Mouse (Mus musculus) heart, embryonic 14.5 days (tissue): ENCODE data around the gene Gm9573. TPM values are rescaled to one million over a fixed set of nuclear protein-coding genes. Genes with fewer than 3 reads are reported as not detected.

Experiments used
- ATAC-seq: fragments of 200-750 bp; cut with Nextera tagmentation; 2 replicates; pipeline ENCODE4 v1.8.0; 2017; ENCODE audit warnings: low read depth, moderate TSS enrichment; ENCODE audit not compliant: insufficient number of reproducible peaks, insufficient read depth, low FRiP score
- H3K27ac ChIP-seq, 2 experiments: fragments of 200-500 bp in 1 of 2; fragments of 300-500 bp in 1 of 2; sonication (generic) in 1 of 2; replicated peaks in 1 of 2; 2 replicates each; pipeline ENCODE4 v1.5.1; 2012 to 2014; ENCODE audit warnings: low read depth in 2 of 2, low read length in 2 of 2, control low read depth in 1 of 2, mild to moderate bottlenecking in 1 of 2, mixed read lengths in 1 of 2; ENCODE audit not compliant: control insufficient read depth in 1 of 2, insufficient read depth in 1 of 2
- H3K27me3 ChIP-seq: fragments of 300-500 bp; sonication (generic); 2 replicates; pipeline ENCODE4 v1.6.1; 2014; ENCODE audit warnings: mild to moderate bottlenecking, low read length, control low read depth; ENCODE audit not compliant: control insufficient read depth, insufficient read depth
- H3K36me3 ChIP-seq: fragments of 300-500 bp; sonication (generic); 2 replicates; pipeline ENCODE4 v1.6.1; 2014; ENCODE audit warnings: mild to moderate bottlenecking, control low read depth, low read length, mixed read lengths; ENCODE audit not compliant: control insufficient read depth, insufficient read depth
- H3K4me1 ChIP-seq, 2 experiments: fragments of 200-500 bp in 1 of 2; fragments of 300-500 bp in 1 of 2; sonication (generic) in 1 of 2; 2 replicates each; pipeline ENCODE4 v1.6.1; 2012 to 2014; ENCODE audit warnings: low read length in 2 of 2, control low read depth in 1 of 2, mixed read lengths in 1 of 2; ENCODE audit not compliant: control insufficient read depth in 2 of 2, insufficient read depth in 2 of 2
- H3K4me2 ChIP-seq: fragments of 300-500 bp; sonication (generic); 2 replicates; pipeline ENCODE4 v1.6.1; 2014; ENCODE audit warnings: mild to moderate bottlenecking, low read length
- H3K4me3 ChIP-seq, 2 experiments: fragments of 200-500 bp in 1 of 2; fragments of 300-500 bp in 1 of 2; sonication (generic) in 1 of 2; 2 replicates each; pipeline ENCODE4 v1.5.1; 2012 to 2014; ENCODE audit warnings: low read length in 2 of 2, mild to moderate bottlenecking in 2 of 2, control low read depth in 1 of 2, low read depth in 1 of 2, moderate library complexity in 1 of 2; ENCODE audit not compliant: control insufficient read depth in 1 of 2, insufficient read depth in 1 of 2
- H3K9ac ChIP-seq: fragments of 300-500 bp; sonication (generic); 2 replicates; pipeline ENCODE4 v1.6.1; 2014; ENCODE audit warnings: mild to moderate bottlenecking, low read length
- H3K9me3 ChIP-seq: fragments of 300-500 bp; sonication (generic); 2 replicates; pipeline ENCODE4 v1.6.1; 2016; ENCODE audit warnings: low read length, control low read depth; ENCODE audit not compliant: control insufficient read depth
- WGBS: fragments of 180-500 bp; shearing (Covaris S2); extraction: QIAGEN DNeasy Blood & Tissue Kit; methylation state at CpG from one replicate; pipeline ENCODE4 v1.1.7; 2014; 5-methylcytosine and 5-hydroxymethylcytosine counted together
- polyA plus RNA-seq: library from polyadenylated mRNA; unstranded; fragments of >200 nt; fragmentation: Nextera tagmentation; extraction: Ambion mirVana; gene quantifications from 2 replicates; pipeline ENCODE4 v1.2.1, GENCODE M21; 2014

The Gm9573 gene
- polyA plus RNA-seq, 1 experiment from 2014 or later, result not detected

DNA sequence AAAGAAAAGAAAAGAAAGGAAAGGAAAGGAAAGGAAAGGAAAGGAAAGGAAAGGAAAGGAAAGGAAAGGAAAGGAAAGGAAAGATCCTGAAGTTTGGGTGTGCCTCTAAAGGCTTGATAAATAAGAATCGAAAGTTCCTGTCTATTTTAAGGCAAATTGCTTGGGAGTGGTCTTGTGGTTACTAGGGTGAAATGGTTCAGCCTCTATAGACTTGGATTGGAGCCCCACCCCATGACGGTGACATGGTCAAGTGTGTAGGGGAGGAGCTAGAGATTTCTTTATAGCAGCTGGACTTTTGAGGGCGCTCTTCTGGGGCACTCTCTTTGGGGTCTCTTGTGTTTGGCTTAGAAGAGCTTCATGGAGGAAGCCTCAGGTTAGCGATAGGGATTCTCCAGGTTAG lies 32.7 kb downstream of the Gm9573 start:
- Histone ChIP-seq H3K9me3 (no peaks in the 10 kb centered on the region), H3K27ac (no peak overlapping the region), H3K36me3 (no peaks in the 10 kb centered on the region), H3K4me3 (no peak overlapping the region), H3K27me3 (no peaks in the 10 kb centered on the region), H3K9ac (no peak overlapping the region), H3K4me2 (no peak overlapping the region), H3K4me1 (no peaks in the 10 kb centered on the region)
- no peak for ATAC-seq
- WGBS, result 28% methylated on average over 4 of the region's 4 CpGs

DNA sequence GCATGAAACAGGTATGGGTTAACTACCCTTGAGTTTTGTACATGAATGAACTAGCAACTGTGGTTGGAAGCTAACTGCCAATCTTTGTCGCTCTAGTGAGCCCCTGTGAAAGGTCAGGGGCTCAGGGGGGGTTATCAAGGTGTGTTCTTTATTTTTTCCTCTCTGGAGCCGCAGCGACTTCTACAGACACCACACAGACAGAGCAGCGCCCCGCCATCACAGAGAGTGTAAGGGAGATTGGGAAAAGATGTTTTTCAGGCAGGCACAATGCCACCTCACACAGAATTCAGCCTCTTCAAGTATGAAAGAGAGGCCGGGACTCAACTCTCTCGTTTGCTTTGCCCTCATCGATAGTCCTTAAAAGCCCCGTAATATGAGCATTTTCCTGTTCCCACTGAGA lies 34.3 kb downstream of the Gm9573 start:
- ATAC-seq, result no peak
- WGBS, result 81% methylated on average over 9 of the region's 9 CpGs
- Histone ChIP-seq H3K4me3 (no peak overlapping the region), H3K9ac (no peak overlapping the region), H3K4me2 (no peak overlapping the region), H3K36me3 (no peaks in the 10 kb centered on the region), H3K9me3 (peaks cover 2% of the 10 kb centered on the region; the same call in 1 of the 2 replicates), H3K27ac (no peak overlapping the region), H3K4me1 (no peaks in the 10 kb centered on the region), H3K27me3 (no peaks in the 10 kb centered on the region)

DNA sequence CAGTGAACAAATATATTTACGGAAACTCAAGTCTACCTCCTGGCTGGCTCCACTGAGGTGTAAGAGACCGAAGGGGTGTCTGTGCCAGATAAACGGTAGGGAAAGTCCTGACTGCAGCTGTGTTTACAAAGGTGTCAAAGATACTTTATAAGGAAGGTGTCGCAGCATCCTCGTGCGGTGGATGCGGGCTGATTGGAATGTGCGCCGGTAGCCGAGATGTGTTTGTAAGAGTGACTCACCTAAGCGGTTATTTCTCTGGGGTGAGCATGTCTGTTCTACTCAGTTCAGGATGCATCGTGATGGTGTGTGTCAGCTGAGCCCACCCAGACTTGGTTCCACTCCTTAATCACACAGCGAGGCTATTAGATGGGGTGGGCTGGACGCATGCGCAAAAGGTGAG lies 34.7 kb downstream of the Gm9573 start:
- no peak overlapping the region for H3K9ac ChIP-seq
- peaks cover 3% of the 10 kb centered on the region; the same call in 1 of the 2 replicates for H3K9me3 ChIP-seq
- H3K4me2 ChIP-seq, result no peak overlapping the region
- no peaks in the 10 kb centered on the region for H3K27me3 ChIP-seq
- H3K4me3 ChIP-seq, result no peak overlapping the region
- no peaks in the 10 kb centered on the region for H3K4me1 ChIP-seq
- WGBS, result 89% methylated on average over 15 of the region's 15 CpGs
- no peak overlapping the region for H3K27ac ChIP-seq
- ATAC-seq, result no peak
- no peaks in the 10 kb centered on the region for H3K36me3 ChIP-seq

DNA sequence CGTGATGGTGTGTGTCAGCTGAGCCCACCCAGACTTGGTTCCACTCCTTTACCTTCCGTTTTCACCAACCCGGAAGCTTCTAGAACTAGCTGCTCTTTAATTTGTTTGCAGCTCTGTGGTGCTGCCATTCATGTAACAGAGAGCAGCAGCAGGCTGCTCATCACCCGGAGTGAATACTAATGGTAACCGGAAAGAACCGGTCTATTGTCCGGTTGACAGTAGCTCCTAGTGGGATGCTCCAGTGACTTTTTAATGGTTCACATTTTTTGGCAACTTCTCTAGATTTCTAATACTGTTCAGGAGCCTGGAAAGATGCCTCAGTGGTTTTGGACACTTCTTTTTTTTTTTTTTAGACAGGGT lies 35.2 kb downstream of the Gm9573 start:
- Histone ChIP-seq H3K9me3 (peaks cover 3% of the 10 kb centered on the region; the same call in 1 of the 2 replicates), H3K4me1 (no peaks in the 10 kb centered on the region), H3K9ac (no peak overlapping the region), H3K27ac (no peak overlapping the region), H3K27me3 (no peaks in the 10 kb centered on the region), H3K4me2 (no peak overlapping the region), H3K36me3 (no peaks in the 10 kb centered on the region), H3K4me3 (no peak overlapping the region)
- 92% methylated on average over 7 of the region's 7 CpGs for WGBS
- ATAC-seq, result no peak

DNA sequence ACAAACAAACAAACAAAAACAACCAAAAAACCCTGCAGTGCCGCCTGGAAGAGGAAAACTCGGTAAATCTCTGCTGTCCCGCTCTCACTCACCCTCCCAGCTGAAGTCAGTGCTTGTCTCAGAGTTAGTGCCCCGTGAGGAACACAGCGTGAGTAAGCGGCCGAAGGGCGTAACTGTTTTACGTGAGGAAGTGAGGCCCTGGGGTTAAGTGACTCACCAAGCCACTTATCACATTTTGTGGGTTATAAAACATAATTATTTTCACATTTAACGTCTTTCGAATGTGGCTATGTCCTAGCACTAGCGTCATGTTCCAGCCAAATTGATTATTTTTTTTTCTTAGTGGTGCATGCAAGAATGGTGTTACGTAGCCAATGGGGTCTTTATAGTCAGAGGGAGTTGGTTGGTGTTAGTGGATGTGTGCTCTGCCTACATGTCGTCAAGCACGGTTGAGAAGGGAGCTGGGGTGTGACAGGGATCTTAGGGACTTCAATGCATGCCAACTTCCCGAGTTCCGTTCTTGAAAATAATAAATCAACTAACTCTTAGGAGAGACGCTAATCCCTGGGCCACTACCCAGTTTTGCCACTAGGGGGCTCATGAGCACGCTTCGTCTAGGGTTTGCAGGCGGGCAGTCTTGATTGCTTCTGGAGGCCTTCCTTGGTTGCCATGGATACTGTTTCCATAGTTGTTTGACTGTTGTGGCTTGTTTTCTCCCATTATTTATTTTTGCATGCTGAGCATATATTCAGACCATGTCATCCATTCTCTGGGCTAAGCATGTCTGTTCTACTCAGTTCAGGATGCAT lies 35.8 kb downstream of the Gm9573 start:
- no peak overlapping the region for H3K4me2 ChIP-seq
- no peak overlapping the region for H3K9ac ChIP-seq
- H3K4me3 ChIP-seq, result no peak overlapping the region
- no peak overlapping the region for H3K27ac ChIP-seq
- H3K36me3 ChIP-seq, result no peaks in the 10 kb centered on the region
- ATAC-seq, result no peak
- peaks cover 3% of the 10 kb centered on the region; the same call in 1 of the 2 replicates for H3K9me3 ChIP-seq
- no peaks in the 10 kb centered on the region for H3K4me1 ChIP-seq
- 50% methylated on average over 21 of the region's 21 CpGs for WGBS
- no peaks in the 10 kb centered on the region for H3K27me3 ChIP-seq

DNA sequence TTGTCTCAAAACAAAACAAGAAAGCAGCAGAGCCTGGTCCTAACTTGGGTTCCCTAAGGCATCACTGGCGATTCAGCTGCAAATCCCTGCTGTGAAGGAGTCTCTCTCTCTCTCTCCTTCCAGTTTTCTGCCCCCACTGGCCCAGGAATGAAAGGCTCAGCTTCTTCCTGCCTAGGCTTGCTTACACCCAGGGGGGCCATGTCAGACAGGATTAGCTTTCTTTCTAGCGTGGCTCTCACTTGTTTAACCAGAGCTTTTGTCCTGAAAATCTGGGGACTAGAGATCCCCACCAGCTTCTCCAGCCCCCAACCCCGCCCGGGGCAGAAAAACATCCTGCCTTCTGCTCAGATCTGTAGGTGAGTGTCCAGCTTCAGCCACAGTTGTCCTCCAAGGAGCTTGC lies 38.0 kb downstream of the Gm9573 start:
- no peaks in the 10 kb centered on the region for H3K27me3 ChIP-seq
- H3K4me1 ChIP-seq, result peaks cover 0 to 2% of the 10 kb centered on the region in 2 experiments; a peak in 1 of 4 replicates
- H3K9me3 ChIP-seq, result peaks cover 3% of the 10 kb centered on the region; the same call in 1 of the 2 replicates
- no peak overlapping the region for H3K9ac ChIP-seq
- no peaks in the 10 kb centered on the region for H3K36me3 ChIP-seq
- H3K27ac ChIP-seq, result no peak overlapping the region
- no peak for ATAC-seq
- no peak overlapping the region for H3K4me2 ChIP-seq
- 28% methylated on average over 4 of the region's 4 CpGs for WGBS
- no peak overlapping the region for H3K4me3 ChIP-seq

DNA sequence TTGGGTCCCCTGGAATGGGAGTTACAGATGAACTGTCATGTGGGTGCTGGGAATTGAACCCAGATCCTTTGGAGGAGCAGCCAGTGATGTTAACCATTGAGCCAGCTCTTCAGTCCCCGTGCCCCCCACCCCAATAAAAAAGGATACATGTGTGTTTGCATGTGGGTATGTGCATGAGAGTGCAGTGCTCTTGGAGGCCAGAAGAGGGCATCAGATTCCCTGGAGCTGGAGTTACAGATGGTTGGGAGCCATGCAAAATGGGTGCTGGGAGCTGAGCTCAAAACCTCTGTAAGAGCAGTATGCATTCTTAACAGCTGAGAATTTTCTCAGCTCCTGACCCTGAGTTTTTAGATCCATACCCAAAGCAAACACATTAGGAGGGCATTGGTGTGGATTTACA lies 39.1 kb downstream of the Gm9573 start:
- no peak overlapping the region for H3K4me2 ChIP-seq
- H3K27ac ChIP-seq, result no peak overlapping the region
- H3K4me1 ChIP-seq, result peaks cover 0 to 2% of the 10 kb centered on the region in 2 experiments; a peak in 1 of 4 replicates
- ATAC-seq, result no peak
- H3K27me3 ChIP-seq, result no peaks in the 10 kb centered on the region
- no peaks in the 10 kb centered on the region for H3K36me3 ChIP-seq
- H3K4me3 ChIP-seq, result no peak overlapping the region
- WGBS, result 83% methylated on average over 1 of the region's 1 CpGs
- H3K9me3 ChIP-seq, result peaks cover 3% of the 10 kb centered on the region; the same call in 1 of the 2 replicates
- no peak overlapping the region for H3K9ac ChIP-seq
